Mouse (Mus musculus) MEL (cell line): Measurements from ENCODE around the gene Pygb. TPM values are rescaled to one million over a fixed set of nuclear protein-coding genes. Genes with fewer than 3 reads are reported as not detected.

Experiments
- DNase-seq: peaks from one replicate; pipeline ENCODE4 v3.0.0; 2011; ENCODE audit warnings: low read depth, low spot score
- H3K27ac ChIP-seq: 2 replicates; pipeline ENCODE4 v1.5.1; 2012; ENCODE audit warnings: low read depth, mild to moderate bottlenecking, control low read depth, low read length, moderate library complexity; ENCODE audit not compliant: control insufficient read depth
- H3K27me3 ChIP-seq, 2 experiments: fragments of 150-350 bp in 1 of 2; sonication (generic) in 1 of 2; 2 replicates each; pipeline ENCODE4 v1.6.1; 2012; ENCODE audit warnings: low read length in 2 of 2, mild to moderate bottlenecking in 2 of 2, improper control_type of control experiment in 1 of 2, moderate library complexity in 1 of 2; ENCODE audit not compliant: insufficient read depth in 2 of 2, control insufficient read depth in 1 of 2
- H3K36me3 ChIP-seq, 2 experiments: 2 replicates each; pipeline ENCODE4 v1.6.1; 2012 to 2014; ENCODE audit warnings: low read length in 2 of 2, improper control_type of control experiment in 1 of 2, inconsistent platforms in 1 of 2, mild to moderate bottlenecking in 1 of 2; ENCODE audit not compliant: insufficient read depth in 2 of 2, control insufficient read depth in 1 of 2
- H3K4me1 ChIP-seq, 2 experiments: fragments of 150-350 bp in 1 of 2; sonication (generic) in 1 of 2; 2 replicates each; pipeline ENCODE4 v1.6.1; 2012; ENCODE audit warnings: low read length in 2 of 2, improper control_type of control experiment in 1 of 2, mild to moderate bottlenecking in 1 of 2; ENCODE audit not compliant: insufficient read depth in 2 of 2, control insufficient read depth in 1 of 2
- H3K4me3 ChIP-seq, 2 experiments: fragments of 150-350 bp in 1 of 2; sonication (generic) in 1 of 2; 2 replicates each; pipeline ENCODE4 v1.5.1; 2012; ENCODE audit warnings: low read depth in 2 of 2, low read length in 2 of 2, mild to moderate bottlenecking in 2 of 2, moderate library complexity in 2 of 2, control low read depth in 1 of 2, improper control_type of control experiment in 1 of 2; ENCODE audit not compliant: control insufficient read depth in 1 of 2, insufficient read depth in 1 of 2
- H3K79me2 ChIP-seq: 2 replicates; pipeline ENCODE4 v1.6.1; 2012; ENCODE audit warnings: mild to moderate bottlenecking, low read length, moderate library complexity; ENCODE audit not compliant: control insufficient read depth, poor library complexity, insufficient read depth
- H3K9ac ChIP-seq: 2 replicates; pipeline ENCODE4 v1.6.1; 2012; ENCODE audit warnings: low read depth, mild to moderate bottlenecking, control low read depth, low read length, moderate library complexity; ENCODE audit not compliant: control insufficient read depth, poor library complexity, severe bottlenecking
- H3K9me3 ChIP-seq: fragments of 150-350 bp; sonication (generic); replicated peaks from 2 replicates; pipeline ENCODE4 v1.6.1; 2012; ENCODE audit warnings: mild to moderate bottlenecking, low read length, improper control_type of control experiment, moderate library complexity; ENCODE audit not compliant: insufficient read depth
- BHLHE40 ChIP-seq: IDR thresholded peaks from 2 replicates; pipeline ENCODE4 v1.6.1; 2012; ENCODE audit warnings: low read depth, mild to moderate bottlenecking, inconsistent platforms, low read length, improper control_type of control experiment, borderline replicate concordance
- CHD1 ChIP-seq: IDR thresholded peaks from 2 replicates; pipeline ENCODE4 v1.6.1; 2012; ENCODE audit warnings: low read depth, mild to moderate bottlenecking, inconsistent platforms, low read length, improper control_type of control experiment
- CHD2 ChIP-seq: IDR thresholded peaks from 2 replicates; pipeline ENCODE4 v1.6.1; 2011; ENCODE audit warnings: low read length, improper control_type of control experiment
- CTCF ChIP-seq, 3 experiments: IDR thresholded peaks in 2 of 3; conservative IDR thresholded peaks in 1 of 3; 2 replicates each; pipeline ENCODE4 v1.5.1; 2011 to 2012; ENCODE audit warnings: low read length in 3 of 3, low read depth in 2 of 3, mild to moderate bottlenecking in 2 of 3, improper control_type of control experiment in 1 of 3, inconsistent platforms in 1 of 3, mixed read lengths in 1 of 3, moderate library complexity in 1 of 3; ENCODE audit not compliant: control insufficient read depth in 1 of 3, insufficient read depth in 1 of 3, poor library complexity in 1 of 3, severe bottlenecking in 1 of 3
- E2F4 ChIP-seq: IDR thresholded peaks from 2 replicates; pipeline ENCODE4 v1.6.1; 2011; ENCODE audit warnings: low read depth, low read length, improper control_type of control experiment, borderline replicate concordance
- EP300 ChIP-seq, 2 experiments: IDR thresholded peaks; 2 replicates each; pipeline ENCODE4 v1.6.1; 2011; ENCODE audit warnings: improper control_type of control experiment in 2 of 2, low read length in 2 of 2, low read depth in 1 of 2, mild to moderate bottlenecking in 1 of 2
- HCFC1 ChIP-seq: IDR thresholded peaks from 2 replicates; pipeline ENCODE4 v1.6.1; 2012; ENCODE audit warnings: low read depth, mild to moderate bottlenecking, inconsistent platforms, low read length, improper control_type of control experiment, moderate library complexity
- JUND ChIP-seq: IDR thresholded peaks from 2 replicates; pipeline ENCODE4 v1.6.1; 2011; ENCODE audit warnings: low read depth, mild to moderate bottlenecking, improper control_type of control experiment, low read length
- KAT2A ChIP-seq: conservative IDR thresholded peaks from 2 replicates; pipeline ENCODE4 v1.6.1; 2012; ENCODE audit warnings: low read depth, low read length, improper control_type of control experiment, inconsistent platforms
- MAZ ChIP-seq: IDR thresholded peaks from 2 replicates; pipeline ENCODE4 v1.6.1; 2012; ENCODE audit warnings: low read depth, mild to moderate bottlenecking, inconsistent platforms, low read length, improper control_type of control experiment
- MEF2A ChIP-seq: IDR thresholded peaks from 2 replicates; pipeline ENCODE4 v1.6.1; 2014; ENCODE audit warnings: low read depth, mild to moderate bottlenecking, inconsistent platforms, low read length, improper control_type of control experiment; ENCODE audit not compliant: poor library complexity, insufficient replicate concordance, severe bottlenecking; ENCODE audit errors: extremely low read depth
- MYB ChIP-seq: IDR thresholded peaks from 2 replicates; pipeline ENCODE4 v1.6.1; 2011; ENCODE audit warnings: mild to moderate bottlenecking, low read depth, low read length, improper control_type of control experiment
- NELFE ChIP-seq: IDR thresholded peaks from 2 replicates; pipeline ENCODE4 v1.6.1; 2011; ENCODE audit warnings: low read depth, low read length, improper control_type of control experiment
- NRF1 ChIP-seq: IDR thresholded peaks from 2 replicates; pipeline ENCODE4 v1.6.1; 2014; ENCODE audit warnings: low read depth, mild to moderate bottlenecking, inconsistent platforms, low read length, improper control_type of control experiment, moderate library complexity; ENCODE audit not compliant: poor library complexity, insufficient read depth, severe bottlenecking
- POLR2AphosphoS2 ChIP-seq: IDR thresholded peaks from 2 replicates; pipeline ENCODE4 v1.6.1; 2011; ENCODE audit warnings: low read length, improper control_type of control experiment
- POLR2AphosphoS5 ChIP-seq: IDR thresholded peaks from 2 replicates; pipeline ENCODE4 v1.6.1; 2012; ENCODE audit warnings: low read depth, borderline replicate concordance, mild to moderate bottlenecking, inconsistent platforms, low read length, moderate library complexity, mixed read lengths
- RAD21 ChIP-seq: IDR thresholded peaks from 2 replicates; pipeline ENCODE4 v1.6.1; 2011; ENCODE audit warnings: mild to moderate bottlenecking, low read depth, low read length, improper control_type of control experiment
- RCOR1 ChIP-seq: IDR thresholded peaks from 2 replicates; pipeline ENCODE4 v1.6.1; 2012; ENCODE audit warnings: low read depth, mild to moderate bottlenecking, inconsistent platforms, low read length, improper control_type of control experiment
- SIN3A ChIP-seq: IDR thresholded peaks from 2 replicates; pipeline ENCODE4 v1.6.1; 2012; ENCODE audit warnings: low read length, improper control_type of control experiment, inconsistent platforms
- SMC3 ChIP-seq: IDR thresholded peaks from 2 replicates; pipeline ENCODE4 v1.6.1; 2011; ENCODE audit warnings: low read depth, low read length, improper control_type of control experiment
- TBP ChIP-seq: IDR thresholded peaks from 2 replicates; pipeline ENCODE4 v1.8.0; 2011; ENCODE audit warnings: low read depth, low read length, improper control_type of control experiment
- TCF12 ChIP-seq: IDR thresholded peaks from 2 replicates; pipeline ENCODE4 v1.6.1; 2014; ENCODE audit warnings: low read depth, mild to moderate bottlenecking, inconsistent platforms, low read length, improper control_type of control experiment, moderate library complexity
- USF2 ChIP-seq, 2 experiments: IDR thresholded peaks; 2 replicates each; pipeline ENCODE4 v1.6.1; 2011 to 2012; ENCODE audit warnings: improper control_type of control experiment in 2 of 2, low read length in 2 of 2, borderline replicate concordance in 1 of 2, inconsistent platforms in 1 of 2, low read depth in 1 of 2, mild to moderate bottlenecking in 1 of 2; ENCODE audit not compliant: insufficient read depth in 1 of 2
- ZC3H11A ChIP-seq: IDR thresholded peaks from 2 replicates; pipeline ENCODE4 v1.6.1; 2012; ENCODE audit warnings: low read depth, mild to moderate bottlenecking, inconsistent platforms, low read length, improper control_type of control experiment
- ZKSCAN1 ChIP-seq: IDR thresholded peaks from 2 replicates; pipeline ENCODE4 v1.6.1; 2012; ENCODE audit warnings: low read depth, mild to moderate bottlenecking, inconsistent platforms, low read length, improper control_type of control experiment, moderate library complexity
- ZMIZ1 ChIP-seq: IDR thresholded peaks from 2 replicates; pipeline ENCODE4 v1.6.1; 2012; ENCODE audit warnings: low read depth, mild to moderate bottlenecking, inconsistent platforms, low read length, improper control_type of control experiment, moderate library complexity
- ZNF384 ChIP-seq: IDR thresholded peaks from 2 replicates; pipeline ENCODE4 v1.6.1; 2012; ENCODE audit warnings: low read depth, mild to moderate bottlenecking, inconsistent platforms, low read length, improper control_type of control experiment
- polyA plus RNA-seq, 2 experiments: library from polyadenylated mRNA; stranded (reverse) in 1 of 2; unstranded in 1 of 2; fragments of >175 nt in 1 of 2; fragments of >200 nt in 1 of 2; gene quantifications; 2 replicates each; pipeline versions ENCODE4 v1.2.1 to v1.2.4; 2012; ENCODE audit warnings: low replicate concordance in 2 of 2, low read depth in 1 of 2; ENCODE audit not compliant: insufficient read length in 2 of 2, insufficient read depth in 1 of 2, missing spikeins in 1 of 2
- total RNA-seq: library from RNA; depleted of rRNA; stranded (reverse); fragments of 300-350 nt; gene quantifications from 2 replicates; pipeline ENCODE4 v1.2.3, GENCODE M21; 2012

Gene Pygb
- total and polyA plus RNA-seq, 3 experiments, result 19.0 to 26.5 TPM; not detected in 1

DNA sequence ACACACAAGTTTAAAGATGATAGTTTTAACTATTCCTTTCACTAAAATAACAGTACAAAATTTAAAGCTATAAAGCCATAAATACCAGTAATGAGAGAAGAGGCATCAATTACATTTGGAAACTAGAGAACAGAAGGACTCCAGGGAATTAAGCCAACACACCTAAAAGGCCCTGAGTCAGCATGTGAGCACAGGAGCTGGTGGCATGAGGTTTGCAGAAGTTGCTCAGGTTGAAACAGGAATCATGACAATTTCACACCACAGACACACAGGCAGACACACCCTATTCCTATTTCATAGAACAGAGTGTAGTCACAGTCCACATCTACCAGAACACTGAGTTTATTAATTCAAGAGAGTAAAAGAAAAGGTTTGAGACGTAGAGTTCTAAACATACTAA is 88.0 kb downstream of the Pygb start:
- H3K4me3 ChIP-seq, result no peak overlapping the region
- no peak overlapping the region for H3K9ac ChIP-seq
- peaks cover 0 to 4% of the 10 kb centered on the region in 2 experiments; a peak in 2 of 4 replicates for H3K4me1 ChIP-seq
- H3K27me3 ChIP-seq, result no peaks in the 10 kb centered on the region
- no peaks in the 10 kb centered on the region for H3K36me3 ChIP-seq
- H3K9me3 ChIP-seq, result no peaks in the 10 kb centered on the region
- TF ChIP-seq ZNF384 (no peak), JUND (no peak), ZKSCAN1 (no peak), NELFE (no peak), MAZ (no peak), CHD2 (no peak), CTCF (IDR thresholded peaks at IDR 0.05 in 2 of 3, conservative IDR thresholded peaks at IDR 0.05 in 1 of 3; ENCODE audit: control insufficient read depth in 1 of 3, insufficient read depth in 1 of 3, low read depth in 2 of 3, low read length in 3 of 3, poor library complexity in 1 of 3, severe bottlenecking in 1 of 3) (no peak), E2F4 (no peak), ZMIZ1 (no peak), SIN3A (no peak)
- TF ChIP-seq, all 39 proteins: peak for 0
- Histone ChIP-seq H3K27ac (no peak overlapping the region), H3K79me2 (no peaks in the 10 kb centered on the region)
- DNase-seq, result peak; percentile 30

DNA sequence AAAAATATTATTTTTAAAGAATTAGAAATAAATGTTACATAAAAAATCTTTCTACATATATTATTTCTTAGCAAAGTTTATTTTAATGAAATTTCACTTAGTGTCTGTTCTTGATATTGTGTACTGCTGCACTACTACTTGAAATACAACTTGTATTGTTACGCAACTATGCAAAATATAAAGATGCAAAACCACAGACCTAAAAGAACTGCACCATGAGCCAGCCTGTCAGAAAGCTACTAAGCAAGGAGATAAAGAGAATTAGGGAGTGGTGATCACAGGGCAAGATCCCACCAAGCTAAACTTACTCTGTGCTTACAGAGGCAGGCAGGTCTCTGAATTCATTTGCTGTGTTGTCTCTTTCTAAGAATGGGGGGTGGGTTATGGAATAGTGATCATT is 88.7 kb downstream of the Pygb start:
- Histone ChIP-seq H3K27me3 (no peaks in the 10 kb centered on the region), H3K79me2 (no peaks in the 10 kb centered on the region), H3K4me3 (no peak overlapping the region), H3K9me3 (no peaks in the 10 kb centered on the region), H3K4me1 (no peaks in the 10 kb centered on the region; a peak in 1 of 4 replicates), H3K9ac (no peak overlapping the region), H3K36me3 (no peaks in the 10 kb centered on the region), H3K27ac (no peak overlapping the region)
- no peak for TF ChIP-seq CHD1
- TF ChIP-seq EP300 (IDR thresholded peaks at IDR 0.05; ENCODE audit: low read depth in 1 of 2, low read length in 2 of 2), result no peak
- no peak for TF ChIP-seq HCFC1
- no peak for TF ChIP-seq NRF1
- TF ChIP-seq BHLHE40, result no peak
- no peak for TF ChIP-seq TBP
- no peak for TF ChIP-seq SMC3
- TF ChIP-seq E2F4, result no peak
- no peak for TF ChIP-seq MYB
- TF ChIP-seq MEF2A, result no peak
- no peak for TF ChIP-seq USF2 (IDR thresholded peaks at IDR 0.05; ENCODE audit: borderline replicate concordance in 1 of 2, insufficient read depth in 1 of 2, low read depth in 1 of 2, low read length in 2 of 2)
- no peak for TF ChIP-seq TCF12
- TF ChIP-seq POLR2AphosphoS2, result no peak
- no peak for TF ChIP-seq KAT2A
- no peak for TF ChIP-seq RCOR1
- TF ChIP-seq POLR2AphosphoS5, result no peak
- TF ChIP-seq ZC3H11A, result no peak
- no peak for TF ChIP-seq RAD21
- DNase-seq, result no peak
